Mouse (Mus musculus): Measurements from ENCODE around the gene Clcn1.

Clcn1 gene

DNA sequence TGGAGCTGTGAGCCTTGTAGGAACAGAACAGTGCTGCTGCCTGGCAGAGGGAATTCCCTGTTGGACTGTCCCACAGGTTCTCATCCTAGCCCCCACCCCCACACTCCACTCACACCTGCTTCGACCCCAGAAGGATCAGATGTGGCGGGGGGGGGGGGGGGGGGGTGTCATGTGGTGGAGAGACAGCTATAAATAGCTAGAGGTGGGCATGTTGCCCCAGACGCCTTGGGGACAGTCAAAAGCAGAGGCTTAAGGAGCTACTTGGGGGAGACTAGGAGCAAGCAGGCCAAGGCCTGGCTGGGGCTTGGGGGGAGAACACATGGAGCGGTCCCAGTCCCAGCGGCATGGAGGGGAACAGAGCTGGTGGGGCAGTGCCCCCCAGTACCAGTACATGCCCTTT lies at the start of gene Clcn1:
Gene Clcn1 (plus strand): TSS at position 238 of the 400 bp plus-strand sequence.
- DNase-seq (ENCODE audit: low spot score in 2 of 2): no peak

DNA sequence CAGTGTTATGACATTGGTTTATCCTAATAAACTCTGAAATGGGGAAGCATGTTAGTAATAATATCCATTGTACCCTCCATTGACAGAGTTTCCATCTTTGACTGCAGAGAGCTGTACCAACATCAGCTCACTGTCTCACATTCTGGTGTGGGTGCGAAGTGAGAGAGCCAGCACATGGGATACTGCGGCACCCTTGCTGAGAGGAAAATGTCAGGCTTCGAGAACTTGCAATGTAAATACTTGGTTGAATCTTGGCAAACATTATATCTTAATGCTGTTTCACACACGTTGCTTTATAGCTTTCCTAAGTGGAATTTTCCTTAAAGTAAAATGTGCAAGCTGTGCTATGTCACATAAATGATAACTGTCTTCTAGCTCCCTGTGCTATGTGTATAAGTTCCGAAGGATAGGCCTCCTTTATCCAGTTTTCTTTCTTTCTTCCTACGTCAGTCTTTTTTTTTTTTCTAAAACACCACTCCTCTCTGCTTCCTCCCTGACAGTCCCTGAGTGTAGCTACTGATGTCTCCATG lies 49.1 kb upstream of the Clcn1 start:
- no peak for DNase-seq (ENCODE audit: low spot score in 2 of 2)

DNA sequence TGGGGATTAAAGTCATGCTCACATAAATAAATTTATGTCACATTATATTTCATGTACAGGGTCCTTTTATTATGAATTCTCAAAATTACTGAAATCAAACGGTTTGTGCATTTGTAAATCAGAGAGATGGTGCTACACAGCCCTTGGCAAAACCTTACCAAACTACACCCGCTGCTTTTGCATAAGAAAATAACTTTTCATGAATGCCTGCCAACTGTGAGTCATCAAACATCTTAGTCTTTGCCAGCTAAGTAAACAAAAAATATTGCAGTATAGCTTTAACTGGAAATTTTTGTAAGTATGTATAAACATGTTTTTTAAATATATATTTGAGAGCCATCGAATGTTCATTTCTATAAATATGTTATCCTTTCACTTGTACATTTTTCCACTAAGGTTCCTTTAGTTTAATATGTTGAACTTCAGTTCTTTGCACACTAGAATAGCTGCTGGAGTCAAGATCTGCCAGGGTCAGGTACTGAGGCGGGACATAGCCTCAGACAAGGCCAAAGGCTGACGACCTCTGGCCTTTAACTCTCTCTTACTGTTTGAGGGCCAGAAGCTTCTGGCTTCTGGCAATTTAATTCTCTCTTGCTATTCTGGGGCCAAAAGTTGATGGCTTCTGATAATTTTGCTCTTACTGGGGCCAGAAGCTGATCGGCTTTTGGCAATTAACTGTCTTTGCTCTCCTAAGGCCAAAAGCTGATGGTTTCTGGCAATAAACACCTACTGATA lies 45.0 kb upstream of the Clcn1 start:
- peak in 1 of 2 experiments; percentile 52 for DNase-seq (ENCODE audit: low spot score in 2 of 2)

DNA sequence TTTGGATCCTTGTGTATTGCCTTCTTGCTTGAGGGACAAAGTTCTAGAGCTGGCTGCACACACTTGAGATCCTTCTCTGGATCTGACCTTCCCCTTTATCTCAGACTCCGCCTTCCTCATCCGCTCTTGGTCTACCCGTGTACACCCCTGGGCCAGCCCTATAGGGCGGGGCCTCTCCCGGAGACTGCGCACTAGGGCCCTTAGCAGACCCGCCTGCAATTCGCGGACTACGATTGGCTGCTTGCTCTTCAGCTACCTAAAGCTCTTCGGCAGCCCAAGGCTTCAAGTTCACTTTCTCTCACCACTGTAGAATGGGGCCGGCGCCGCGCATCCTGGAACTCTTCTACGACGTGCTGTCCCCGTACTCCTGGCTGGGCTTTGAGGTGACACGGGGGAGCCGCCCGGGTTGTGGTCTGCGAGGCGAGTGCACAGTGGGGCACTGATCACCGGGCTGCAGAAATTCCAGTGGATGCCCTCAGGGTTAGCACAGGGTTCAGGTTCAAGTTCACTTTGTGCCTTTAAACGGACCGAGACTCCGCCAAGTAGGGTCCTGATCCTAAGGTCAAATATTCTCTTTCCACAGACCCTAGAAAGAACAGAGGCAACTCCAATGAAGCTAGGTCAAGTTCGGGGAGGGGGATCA lies 40.7 kb upstream of the Clcn1 start, which contains the start of gene Gstk1:
Gene Gstk1 (plus strand): TSS at position 225 of the 643 bp plus-strand sequence.
- DNase-seq (ENCODE audit: low spot score in 2 of 2): peak; percentile 90

DNA sequence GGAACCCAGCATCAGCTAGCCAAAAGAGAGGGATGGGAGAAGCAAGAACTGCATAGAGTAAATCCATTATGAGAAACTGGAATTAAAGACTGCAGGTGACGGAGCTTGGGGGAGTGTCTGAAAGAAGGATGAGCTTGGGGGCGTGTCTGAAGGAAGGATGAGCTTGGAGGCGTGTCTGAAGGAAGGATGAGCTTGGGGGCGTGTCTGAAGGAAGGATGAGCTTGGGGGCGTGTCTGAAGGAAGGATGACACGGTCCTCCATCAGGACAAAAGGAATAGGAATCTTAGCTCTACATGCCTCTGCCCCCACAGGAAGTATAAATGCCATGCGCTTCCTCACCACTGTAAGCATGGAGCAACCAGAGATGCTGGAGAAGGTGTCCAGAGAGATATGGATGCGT lies 39.3 kb upstream of the Clcn1 start:
- no peak for DNase-seq (ENCODE audit: low spot score in 2 of 2)

DNA sequence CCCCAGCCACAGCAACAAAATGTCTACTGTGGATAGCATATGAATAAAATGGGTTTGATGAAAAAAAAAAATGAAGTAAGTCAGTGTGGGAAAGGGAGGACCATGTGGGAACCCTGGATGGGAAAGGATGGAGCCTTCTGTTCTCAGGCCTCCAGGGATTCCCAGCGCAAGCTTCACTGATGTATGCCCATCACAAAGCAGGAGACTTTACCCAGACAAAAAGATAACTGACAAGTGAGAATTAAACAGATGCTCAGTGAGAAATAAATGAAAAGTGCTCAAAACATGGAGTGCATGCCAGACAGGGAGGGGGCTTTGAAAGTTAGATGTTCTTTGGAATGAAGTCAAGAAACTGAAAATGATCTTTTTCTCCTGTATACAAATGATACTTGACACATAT lies 38.5 kb upstream of the Clcn1 start:
- no peak for DNase-seq (ENCODE audit: low spot score in 2 of 2)

DNA sequence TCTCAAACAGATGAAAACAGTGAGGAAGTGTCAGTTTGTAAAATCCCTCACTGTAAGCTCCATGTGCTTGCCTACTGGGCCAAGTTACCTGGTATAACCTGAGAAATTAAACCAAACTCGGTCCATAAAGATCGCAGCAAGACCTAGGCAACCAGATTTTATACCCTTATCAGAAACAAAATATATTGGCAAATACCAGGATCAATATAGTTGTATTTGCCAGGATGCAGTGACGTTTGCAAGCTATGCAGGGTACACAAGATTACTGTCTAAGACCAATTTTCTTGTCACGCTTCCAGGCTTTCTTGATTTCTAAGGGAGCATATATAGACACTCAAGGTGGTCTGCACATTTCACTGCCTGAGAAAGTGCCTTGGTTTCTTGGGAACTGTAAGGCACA lies 34.7 kb upstream of the Clcn1 start:
- DNase-seq (ENCODE audit: low spot score in 2 of 2): no peak

DNA sequence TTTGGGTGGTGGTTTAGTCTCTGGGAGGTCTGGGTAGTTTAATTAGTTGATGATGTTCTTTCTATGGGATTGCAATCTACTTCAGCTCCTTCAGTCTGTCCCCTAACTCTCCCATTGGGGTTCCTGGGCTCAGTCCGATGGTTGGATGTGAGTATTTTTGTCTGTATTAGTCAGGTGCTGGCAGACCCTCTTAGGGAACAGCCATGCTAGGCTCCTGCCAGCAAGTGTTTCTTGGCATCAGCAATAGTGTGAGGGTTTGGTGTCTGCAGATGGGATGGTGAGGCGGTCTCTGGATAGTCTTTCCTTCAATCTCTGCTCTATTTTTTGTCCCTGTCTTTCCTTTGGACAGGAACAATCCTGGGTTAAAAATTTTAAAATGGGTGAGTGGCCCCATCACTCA lies 33.4 kb upstream of the Clcn1 start:
- no peak for DNase-seq (ENCODE audit: low spot score in 2 of 2)

DNA sequence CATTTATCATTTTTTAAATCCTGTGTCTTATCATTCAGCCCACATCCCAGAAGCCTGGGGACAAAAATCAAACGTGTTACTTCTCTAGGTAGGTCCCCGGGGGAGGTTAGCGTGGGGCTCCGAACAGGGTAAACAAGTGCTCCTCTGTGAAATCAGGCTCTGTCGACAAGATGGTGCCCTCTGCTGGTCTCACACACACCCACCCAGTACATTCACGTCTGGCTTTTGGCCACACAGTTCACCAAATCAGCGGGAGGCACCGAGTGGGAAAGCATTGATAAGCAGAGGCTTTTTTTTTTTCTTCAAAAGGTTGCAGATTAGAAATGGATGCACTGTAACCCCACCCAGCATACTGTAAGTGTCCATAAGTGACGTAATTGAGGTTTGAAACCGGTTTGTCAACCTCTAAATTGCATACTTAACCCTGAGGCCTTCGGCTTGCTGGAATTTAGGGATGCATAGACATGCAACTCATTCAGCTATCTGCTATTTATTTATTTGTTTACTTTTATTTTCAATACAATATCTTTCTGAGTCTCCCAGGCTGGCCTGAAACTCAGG lies 29.1 kb upstream of the Clcn1 start:
- DNase-seq (ENCODE audit: low spot score in 2 of 2): peak in 1 of 2 experiments; percentile 44

DNA sequence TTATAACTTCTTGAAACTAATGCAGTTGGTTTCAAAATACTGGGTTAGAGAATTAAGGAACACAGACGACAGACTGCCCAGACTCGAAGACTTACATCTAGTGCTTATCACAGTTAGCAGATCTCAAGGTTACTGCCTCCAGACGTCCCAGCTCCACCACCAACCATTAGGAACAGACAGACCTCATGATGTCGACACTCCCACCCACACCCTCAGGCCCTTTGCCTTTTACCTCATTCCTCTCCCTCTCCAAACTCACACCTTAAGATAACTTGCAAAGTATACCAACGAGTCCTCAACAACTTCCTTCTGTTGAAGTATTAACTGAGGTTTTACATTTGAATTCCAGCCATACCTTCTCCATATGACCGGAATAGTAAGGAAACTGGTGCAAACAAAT lies 26.1 kb upstream of the Clcn1 start:
- DNase-seq (ENCODE audit: low spot score in 2 of 2): no peak

DNA sequence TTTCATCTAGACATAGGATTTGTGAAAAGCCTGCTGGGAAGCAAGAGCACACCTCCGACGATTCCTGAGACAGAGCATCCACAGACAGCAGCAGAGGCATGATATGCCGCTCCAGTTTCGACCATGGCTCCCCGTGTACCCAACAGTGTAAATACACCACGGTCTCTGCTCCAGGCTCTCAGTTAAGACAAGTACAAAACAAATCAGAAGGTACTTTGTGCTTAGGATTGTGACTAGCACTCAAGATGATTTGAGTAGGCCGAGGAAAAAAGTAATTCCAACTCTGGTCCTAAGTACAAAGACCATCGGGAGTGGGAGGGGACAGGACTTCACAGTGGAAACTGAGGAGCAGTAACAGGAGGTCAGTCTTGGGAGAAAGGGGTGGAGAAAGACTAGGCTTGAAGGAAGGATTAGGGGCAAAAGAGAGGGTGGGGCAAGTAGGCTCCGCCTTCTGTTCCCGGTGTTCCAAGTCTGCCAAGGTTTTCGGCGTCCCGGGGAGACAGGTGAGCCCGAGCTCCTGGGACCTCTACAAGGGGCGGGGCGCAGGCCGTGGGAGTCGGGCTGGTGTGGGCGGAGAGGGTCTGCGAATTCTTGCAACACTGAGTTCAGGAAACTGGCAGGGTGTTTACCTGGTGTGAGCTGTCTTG lies 24.8 kb upstream of the Clcn1 start, which contains the start of gene Tmem139:
Gene Tmem139 (plus strand): TSS at position 447 of the 647 bp plus-strand sequence.
- DNase-seq (ENCODE audit: low spot score in 2 of 2): no peak

DNA sequence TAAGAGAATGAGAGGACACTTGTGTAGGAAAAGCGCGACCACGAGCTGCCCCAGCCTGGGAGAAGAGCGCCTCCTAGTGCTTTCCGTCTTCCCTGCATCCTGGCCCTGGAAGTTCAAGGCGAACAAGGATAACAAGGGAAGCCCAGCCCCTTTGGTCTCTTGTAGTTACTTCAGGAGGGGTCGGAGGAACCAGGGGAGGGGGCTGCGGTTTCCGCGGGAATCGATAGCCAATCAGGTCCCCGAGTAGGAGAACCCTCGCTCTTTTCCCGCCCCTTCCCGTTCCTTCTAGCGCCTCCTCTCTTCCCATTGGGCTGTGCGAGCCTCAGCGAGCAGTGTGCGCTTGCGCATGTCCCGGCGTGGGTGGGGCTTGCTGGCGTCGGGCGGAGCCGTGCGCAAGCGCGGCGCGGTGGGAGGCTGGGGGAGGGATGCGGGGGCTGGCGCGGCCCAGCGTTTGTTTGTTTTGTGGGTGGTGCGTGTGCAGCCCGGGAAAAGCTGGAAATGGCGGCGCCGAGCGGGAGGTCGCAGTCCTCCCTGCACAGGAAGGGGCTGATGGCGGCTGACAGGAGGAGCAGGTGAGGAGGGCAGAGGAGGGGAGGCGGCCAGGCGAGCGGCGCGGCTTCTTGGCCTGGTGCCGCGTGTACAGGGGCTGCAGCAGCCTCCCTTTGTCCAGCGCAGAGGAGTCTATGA lies 21.7 kb upstream of the Clcn1 start, which contains the start of gene Casp2:
Gene Casp2 (plus strand): TSS at position 360 of the 687 bp plus-strand sequence.
- DNase-seq (ENCODE audit: low spot score in 2 of 2): peak; percentile 98

DNA sequence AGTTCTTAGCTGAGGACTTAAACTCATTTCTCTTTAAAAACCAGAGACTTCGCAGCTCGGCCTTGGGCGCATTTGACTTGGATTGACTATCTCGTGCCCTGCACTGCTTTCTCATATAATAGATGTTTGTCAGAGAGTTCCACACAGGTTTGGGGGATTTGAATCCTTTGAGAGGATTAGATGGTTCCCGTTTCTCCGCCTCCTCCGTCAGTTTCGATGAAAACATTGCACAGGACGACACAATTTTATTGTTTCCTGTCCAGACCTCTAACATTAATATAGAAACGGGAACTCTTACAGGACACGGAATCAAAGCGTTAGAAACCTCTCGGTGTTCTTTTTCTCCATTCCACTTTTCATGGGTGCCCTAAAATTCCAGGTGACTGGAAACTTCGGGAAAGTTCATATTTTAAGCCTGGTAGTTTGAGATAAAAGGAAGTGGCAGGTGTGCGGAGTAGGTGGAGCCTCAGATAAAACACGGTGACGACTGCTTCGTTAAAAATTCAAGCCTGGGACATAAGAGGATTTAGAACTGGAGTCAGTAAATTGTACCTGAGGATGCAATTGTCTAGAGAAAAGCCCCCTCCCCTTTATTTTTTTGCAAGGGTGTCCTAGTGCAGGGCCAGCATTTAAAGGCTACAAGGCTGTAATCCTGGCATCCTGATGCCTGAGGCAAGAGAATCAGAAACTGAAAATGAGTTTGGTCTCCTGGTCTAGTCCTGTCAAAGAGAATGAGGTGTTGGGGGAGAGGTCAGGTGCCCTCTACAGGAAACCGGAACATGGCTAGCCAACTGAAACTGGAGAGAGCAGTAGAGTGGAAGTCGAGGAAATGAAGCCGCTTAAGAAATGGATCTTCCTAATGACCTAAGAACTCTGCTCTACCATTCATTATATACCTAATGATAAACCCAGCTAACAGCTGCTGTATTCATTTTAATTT lies 20.8 kb upstream of the Clcn1 start:
- no peak for DNase-seq (ENCODE audit: low spot score in 2 of 2)

DNA sequence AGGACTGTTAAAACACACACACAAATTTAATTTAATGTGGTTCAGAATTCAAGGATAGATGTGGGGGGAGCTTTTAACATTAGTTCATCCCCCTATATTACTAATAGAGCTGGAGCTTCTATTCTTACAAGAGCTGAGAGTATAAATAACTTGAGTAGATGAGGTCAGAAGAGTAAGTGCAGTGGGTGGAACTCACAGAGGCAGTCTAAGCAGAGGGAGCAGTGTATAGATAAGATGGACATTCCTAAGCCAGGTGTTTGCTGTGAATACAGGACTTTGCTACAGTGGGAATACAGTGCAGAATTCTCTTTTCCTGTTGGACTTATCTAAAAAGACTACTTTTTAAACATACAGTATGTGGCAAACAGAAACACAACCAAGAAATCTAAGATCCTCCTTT lies 15.7 kb upstream of the Clcn1 start:
- DNase-seq (ENCODE audit: low spot score in 2 of 2): no peak

DNA sequence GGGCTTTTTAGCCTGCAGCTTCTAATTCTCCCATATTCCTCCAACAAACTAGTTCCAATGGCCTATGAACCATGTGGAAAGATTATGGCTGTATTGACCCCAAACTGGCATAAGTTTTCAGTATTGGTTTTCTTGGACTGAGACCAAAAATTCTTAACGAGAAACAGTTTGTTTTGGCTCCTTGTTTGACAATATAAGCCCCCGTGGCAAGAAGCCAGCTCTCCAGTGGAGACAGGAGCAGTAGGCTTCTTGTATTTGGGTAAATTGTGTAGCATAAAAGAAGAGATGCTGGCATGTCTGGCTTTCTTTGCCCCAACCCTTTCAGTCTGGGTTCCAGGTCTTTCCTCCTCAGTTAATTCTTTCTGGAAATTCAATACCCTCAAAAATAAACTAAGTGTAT lies 10.3 kb upstream of the Clcn1 start:
- DNase-seq (ENCODE audit: low spot score in 2 of 2): no peak

DNA sequence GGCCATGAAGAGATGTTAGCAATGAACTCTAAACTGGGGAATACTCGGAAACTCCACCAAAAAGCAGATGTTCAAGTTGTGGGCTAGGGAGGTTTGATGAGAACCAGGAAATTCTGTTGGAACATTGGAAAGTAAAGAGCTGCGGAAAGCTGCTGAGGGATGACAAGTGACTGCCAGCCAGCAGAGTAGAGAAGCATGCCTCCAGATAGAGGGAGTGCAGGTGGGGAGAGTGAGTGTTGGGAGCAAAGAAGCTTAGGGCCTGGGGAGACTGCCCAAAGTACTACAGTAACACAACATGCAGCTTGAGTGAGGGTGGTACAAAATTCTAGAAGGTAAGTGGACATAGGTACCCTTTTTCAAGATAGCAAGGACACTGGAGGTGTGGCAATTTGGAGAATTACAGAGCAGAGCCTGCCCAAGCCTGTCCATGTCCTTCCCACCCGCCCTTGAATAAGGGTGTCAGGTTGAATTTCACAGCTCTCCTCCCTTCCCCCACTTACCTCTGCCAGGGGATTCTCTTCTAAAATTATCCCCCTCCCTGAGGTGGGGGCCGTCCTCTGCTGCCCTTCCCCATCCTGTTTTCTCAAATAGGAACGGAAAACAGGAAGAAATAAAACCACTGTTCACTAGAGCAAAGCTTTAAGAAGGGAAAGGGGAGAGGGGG lies 3.5 kb upstream of the Clcn1 start:
- DNase-seq (ENCODE audit: low spot score in 2 of 2): peak; percentile 14 to 36

DNA sequence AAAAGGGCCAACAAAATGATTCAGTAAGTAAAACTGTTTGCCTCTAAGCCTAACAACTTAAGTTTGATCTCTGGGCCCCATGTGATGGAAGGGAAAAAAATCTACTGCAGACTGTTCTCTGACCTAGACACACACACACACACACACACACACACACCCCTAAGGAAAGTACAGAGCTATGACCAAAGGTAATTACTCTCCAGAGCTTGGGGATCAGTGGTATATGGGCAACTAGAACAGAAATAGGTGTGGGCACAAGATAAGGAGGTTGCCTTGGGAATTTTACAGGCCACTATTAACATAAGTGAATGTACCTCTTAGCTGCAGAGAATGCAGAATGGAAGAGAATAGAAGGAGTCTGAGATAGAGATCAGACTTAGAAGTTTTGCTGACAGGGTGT lies 1.1 kb downstream of the Clcn1 start:
- DNase-seq (ENCODE audit: low spot score in 2 of 2): no peak

DNA sequence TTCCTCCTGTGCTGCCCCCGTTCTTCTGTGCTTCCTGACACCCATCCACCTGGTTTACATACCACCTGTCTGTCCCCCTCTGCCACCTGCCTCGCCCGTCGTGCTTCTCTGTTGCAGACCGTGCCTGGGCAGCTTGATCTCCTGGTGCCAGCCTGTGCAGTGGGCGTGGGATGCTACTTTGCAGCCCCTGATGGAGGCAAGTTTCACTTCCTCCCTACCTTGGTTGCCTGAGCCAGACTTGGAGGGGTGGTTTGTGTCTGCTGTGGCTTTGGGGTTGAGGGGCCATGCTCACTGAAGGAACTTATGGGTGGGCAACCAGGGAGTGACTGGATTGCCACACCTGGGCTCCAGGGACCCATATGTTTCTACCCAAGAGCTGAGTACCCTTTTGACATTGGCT lies 6.8 kb downstream of the Clcn1 start:
- no peak for DNase-seq (ENCODE audit: low spot score in 2 of 2)

DNA sequence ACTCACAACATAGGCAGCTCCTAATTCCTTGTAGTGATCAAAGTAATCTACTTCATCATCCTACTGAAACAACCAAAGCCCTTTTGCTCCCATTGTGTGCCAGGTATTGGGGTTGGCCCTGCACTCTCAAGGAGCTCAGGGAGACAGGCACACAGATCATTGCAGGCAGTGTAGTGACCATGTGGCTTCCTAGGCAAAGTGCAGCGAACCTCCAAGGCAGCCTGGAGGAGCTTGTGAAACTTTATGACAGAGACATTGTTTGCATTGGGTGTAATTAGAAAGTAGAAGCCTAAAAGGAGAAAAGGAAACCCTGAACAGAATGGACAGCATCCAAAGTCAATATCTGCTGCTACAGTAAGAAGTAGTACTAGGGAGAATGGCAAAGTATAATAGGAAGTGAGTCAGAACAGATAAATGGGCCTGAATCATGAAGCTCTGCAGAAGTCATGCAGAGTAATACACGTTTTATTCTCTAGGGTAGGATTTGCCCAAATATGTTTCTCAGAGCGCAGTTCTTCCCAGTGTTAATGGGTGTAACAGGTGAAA lies 9.1 kb downstream of the Clcn1 start:
- peak in 1 of 2 experiments; percentile 18 for DNase-seq (ENCODE audit: low spot score in 2 of 2)

DNA sequence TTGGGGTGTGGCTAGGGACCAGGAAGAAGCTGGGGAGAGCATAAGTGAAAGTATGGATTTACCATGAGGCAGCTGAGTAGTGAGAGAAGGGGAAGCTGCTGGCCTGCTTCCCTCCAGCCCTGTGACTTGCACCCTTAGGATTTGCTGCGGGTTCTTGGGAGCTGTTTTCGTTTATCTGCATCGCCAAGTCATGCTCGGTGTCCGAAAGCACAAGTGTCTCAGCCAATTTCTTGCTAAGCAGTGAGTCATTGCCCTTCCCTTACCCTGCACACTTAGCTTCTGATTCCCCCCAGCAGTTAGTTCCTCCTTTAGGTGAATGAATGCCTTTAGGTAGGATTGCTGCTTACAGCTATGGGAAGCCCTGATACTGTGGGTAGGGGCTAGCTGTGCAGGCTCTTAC lies 12.9 kb downstream of the Clcn1 start:
- no peak for DNase-seq (ENCODE audit: low spot score in 2 of 2)
